Mouse (Mus musculus): Measurements from ENCODE around the gene Acaca. TPM values are rescaled to one million over a fixed set of nuclear protein-coding genes. Genes with fewer than 3 reads are reported as not detected.

The Acaca gene
- polyA plus RNA-seq (2016; fragmentation: Nextera tagmentation; extraction: Ambion mirVana): 24.8 and 26.4 TPM in 2 replicates

DNA sequence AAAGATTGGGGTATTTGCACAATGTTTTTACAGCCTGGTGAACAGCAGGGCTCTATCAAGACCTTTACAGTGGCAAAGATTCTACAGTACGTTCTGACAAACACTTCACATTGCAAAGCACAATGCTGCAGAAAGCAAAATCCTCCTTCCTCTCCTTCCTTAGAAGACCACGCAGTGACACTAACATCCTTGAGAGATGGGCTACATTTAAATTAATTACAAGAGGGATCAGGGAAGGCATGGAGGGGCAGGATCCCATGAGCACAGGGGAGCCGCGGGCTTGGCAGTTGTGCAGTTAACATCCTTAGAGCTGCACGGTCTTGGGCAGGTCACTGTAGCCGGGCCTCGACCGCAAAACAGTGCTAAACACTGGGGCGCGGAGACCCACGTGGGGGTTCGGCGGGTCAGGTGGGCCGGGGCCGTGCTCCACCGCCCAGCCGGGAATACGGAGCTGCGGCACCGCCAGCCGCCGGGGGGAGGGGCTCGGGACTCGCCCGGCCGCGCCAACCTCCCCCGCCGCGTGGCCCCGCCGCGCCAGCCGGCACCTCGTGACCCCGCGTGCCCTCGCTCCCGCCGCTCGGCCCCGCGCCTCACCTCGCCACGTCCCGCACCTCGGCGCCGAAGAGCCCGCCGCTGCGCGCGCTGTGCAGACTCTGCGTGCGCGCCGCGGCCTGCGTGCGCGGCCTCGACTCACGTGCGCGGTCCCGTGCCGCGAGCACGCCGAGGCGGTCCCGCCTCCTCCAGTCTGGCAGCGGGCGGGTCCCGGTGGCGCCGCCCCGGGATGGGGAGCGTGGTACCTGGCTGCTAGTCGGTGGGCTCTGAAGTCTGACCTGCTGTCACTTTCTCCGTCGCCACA lies at the start of gene Acaca, which contains the start of gene Tada2a:
Gene Acaca (plus strand): TSS at position 730 of the 856 bp plus-strand sequence.
Gene Tada2a (minus strand): TSS at position 658 of the 856 bp plus-strand sequence.
- ATAC-seq (ENCODE audit: insufficient number of reproducible peaks, insufficient read depth, low FRiP score, low TSS enrichment): peak; percentile 75
- no peaks in the 10 kb centered on the region for H3K27me3 ChIP-seq
- peak within 1 kb of the TSS; percentile 87 for H3K9ac ChIP-seq
- H3K27ac ChIP-seq: peak within 1 kb of the TSS; percentile 46; the same call in 1 of the 2 replicates
- H3K36me3 ChIP-seq: peaks cover 28% of the 10 kb centered on the region
- H3K9me3 ChIP-seq: no peaks in the 10 kb centered on the region
- peak within 1 kb of the TSS; percentile 71 for H3K4me2 ChIP-seq (replicated peaks)
- 0 out of 2 replicates have a peak, but pooled peaks cover 3% of the 10 kb centered on the region for H3K4me1 ChIP-seq
- peak within 1 kb of the TSS; percentile 77 for H3K4me3 ChIP-seq
- under 1% methylated on average over 64 of the region's 83 CpGs for WGBS

DNA sequence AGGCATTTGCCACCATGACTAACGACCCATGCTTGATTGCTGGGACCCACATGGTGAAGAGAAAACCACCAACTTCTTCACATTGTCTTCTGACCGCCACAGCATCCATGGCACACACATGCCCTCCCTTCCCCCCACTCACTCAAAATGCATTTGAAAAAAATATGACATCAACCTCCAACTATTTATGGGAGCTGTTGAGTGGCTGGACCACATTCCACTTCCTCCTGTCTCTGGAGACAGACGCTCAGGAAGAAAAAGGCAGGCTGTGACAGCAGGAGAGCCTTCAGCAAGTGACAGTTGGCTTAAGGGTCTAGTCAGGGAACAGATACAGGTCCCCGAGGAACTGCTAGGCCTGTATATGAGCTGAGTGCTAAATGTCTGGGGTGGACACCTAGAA lies 49.6 kb upstream of the Acaca start:
- H3K4me2 ChIP-seq (replicated peaks): no peak overlapping the region
- ATAC-seq (ENCODE audit: insufficient number of reproducible peaks, insufficient read depth, low FRiP score, low TSS enrichment): no peak
- peaks cover 28% of the 10 kb centered on the region for H3K36me3 ChIP-seq
- 80% methylated on average over 4 of the region's 4 CpGs for WGBS
- H3K27me3 ChIP-seq: no peaks in the 10 kb centered on the region
- no peaks in the 10 kb centered on the region for H3K9me3 ChIP-seq
- no peak overlapping the region for H3K4me3 ChIP-seq
- no peak overlapping the region for H3K9ac ChIP-seq
- H3K4me1 ChIP-seq: no peaks in the 10 kb centered on the region
- H3K27ac ChIP-seq: no peak overlapping the region

DNA sequence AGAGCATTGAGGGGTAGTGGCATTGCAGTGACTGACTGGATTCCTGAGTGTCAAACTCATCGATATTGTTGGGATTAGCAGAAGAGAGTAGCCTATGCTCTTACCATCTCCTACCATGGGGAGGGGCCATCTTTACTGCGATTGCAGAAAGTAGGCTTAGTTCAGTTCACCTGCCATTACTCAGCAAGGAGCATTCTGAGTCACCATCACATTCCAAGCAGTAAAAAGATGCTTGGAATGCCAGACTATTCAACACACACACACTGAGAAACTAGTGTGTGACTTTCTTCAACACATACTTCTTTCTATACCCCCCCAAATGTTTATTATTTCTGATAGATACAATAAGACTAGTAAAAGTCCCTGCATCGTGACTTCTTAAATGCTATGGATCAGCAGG lies 49.1 kb upstream of the Acaca start:
- H3K9me3 ChIP-seq: no peaks in the 10 kb centered on the region
- H3K27me3 ChIP-seq: no peaks in the 10 kb centered on the region
- no peak overlapping the region for H3K4me2 ChIP-seq (replicated peaks)
- H3K4me3 ChIP-seq: no peak overlapping the region
- H3K36me3 ChIP-seq: peaks cover 28% of the 10 kb centered on the region
- no peak overlapping the region for H3K27ac ChIP-seq
- no peaks in the 10 kb centered on the region for H3K4me1 ChIP-seq
- WGBS: 88% methylated on average over 3 of the region's 3 CpGs
- no peak for ATAC-seq (ENCODE audit: insufficient number of reproducible peaks, insufficient read depth, low FRiP score, low TSS enrichment)
- no peak overlapping the region for H3K9ac ChIP-seq

DNA sequence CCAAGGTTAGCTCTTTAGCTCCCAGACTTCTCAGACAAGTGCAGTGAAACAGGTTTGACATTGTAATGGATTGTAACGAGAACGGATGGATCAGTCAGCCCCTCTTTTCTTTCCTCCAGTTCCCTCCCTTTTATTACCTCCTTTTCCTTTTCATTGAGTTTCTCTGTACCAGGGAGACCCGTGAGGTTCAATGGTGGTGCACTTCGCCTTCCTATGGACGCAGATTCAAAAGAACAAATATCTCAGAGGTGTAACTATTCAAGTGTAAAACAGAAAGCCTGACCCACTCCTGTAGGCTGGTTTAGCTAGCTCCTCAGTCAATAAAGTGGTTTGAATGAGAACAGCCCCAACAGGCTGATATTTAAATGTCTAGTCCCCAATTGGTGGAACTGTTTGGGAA lies 47.6 kb upstream of the Acaca start:
- Histone ChIP-seq H3K4me2 (replicated peaks) (no peak overlapping the region), H3K36me3 (peaks cover 35% of the 10 kb centered on the region), H3K4me1 (no peaks in the 10 kb centered on the region), H3K4me3 (no peak overlapping the region), H3K27me3 (no peaks in the 10 kb centered on the region), H3K9me3 (no peaks in the 10 kb centered on the region), H3K9ac (no peak overlapping the region), H3K27ac (no peak overlapping the region)
- 90% methylated on average over 5 of the region's 5 CpGs for WGBS
- ATAC-seq (ENCODE audit: insufficient number of reproducible peaks, insufficient read depth, low FRiP score, low TSS enrichment): no peak

DNA sequence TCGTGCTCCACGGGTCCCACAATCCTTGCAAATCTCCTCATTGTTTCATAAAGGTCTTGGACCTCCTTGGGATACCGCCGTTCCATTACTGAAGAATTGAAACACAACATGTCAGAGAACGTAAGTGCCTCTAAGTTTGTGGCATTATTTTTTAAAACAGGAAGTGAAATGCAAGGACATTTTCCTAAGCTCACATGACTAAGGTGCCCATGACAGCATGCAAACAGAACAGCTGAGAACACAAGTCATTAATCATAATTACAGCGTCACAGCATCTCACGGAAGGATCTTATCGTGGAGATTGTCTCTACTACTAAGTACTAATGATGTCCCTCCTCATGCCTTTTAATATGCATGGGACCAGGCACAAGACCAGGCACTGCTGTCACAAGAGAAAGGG lies 38.9 kb upstream of the Acaca start:
- Histone ChIP-seq H3K9me3 (no peaks in the 10 kb centered on the region), H3K9ac (no peak overlapping the region), H3K4me1 (no peaks in the 10 kb centered on the region), H3K27ac (no peak overlapping the region), H3K36me3 (peaks cover 39% of the 10 kb centered on the region), H3K4me3 (no peak overlapping the region), H3K27me3 (no peaks in the 10 kb centered on the region), H3K4me2 (replicated peaks) (no peak overlapping the region)
- ATAC-seq (ENCODE audit: insufficient number of reproducible peaks, insufficient read depth, low FRiP score, low TSS enrichment): no peak
- 91% methylated on average over 8 of the region's 8 CpGs for WGBS

DNA sequence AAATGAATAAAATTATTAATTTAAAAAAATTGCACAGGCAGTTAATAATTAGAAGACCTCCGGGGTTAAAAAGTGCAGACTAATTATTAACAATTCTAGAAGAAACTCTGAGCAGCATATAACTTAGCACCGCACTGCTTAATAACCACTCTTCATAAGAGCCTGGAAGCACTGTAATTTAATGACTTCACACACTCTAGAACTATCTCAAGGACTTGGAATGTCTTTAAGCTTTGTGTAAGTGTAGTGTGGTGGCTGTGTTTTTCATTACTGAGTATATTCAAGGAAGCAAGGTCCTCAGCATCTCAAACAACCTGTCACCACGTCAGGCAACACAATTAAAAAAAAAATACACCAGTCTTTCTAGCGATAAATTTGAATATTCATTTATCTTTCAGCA lies 34.4 kb upstream of the Acaca start:
- no peaks in the 10 kb centered on the region for H3K4me1 ChIP-seq
- WGBS: 89% methylated on average over 4 of the region's 4 CpGs
- H3K27me3 ChIP-seq: no peaks in the 10 kb centered on the region
- no peak overlapping the region for H3K4me3 ChIP-seq
- peaks cover 37% of the 10 kb centered on the region for H3K36me3 ChIP-seq
- ATAC-seq (ENCODE audit: insufficient number of reproducible peaks, insufficient read depth, low FRiP score, low TSS enrichment): no peak
- H3K9ac ChIP-seq: no peak overlapping the region
- H3K27ac ChIP-seq: no peak overlapping the region
- no peak overlapping the region for H3K4me2 ChIP-seq (replicated peaks)
- H3K9me3 ChIP-seq: no peaks in the 10 kb centered on the region

DNA sequence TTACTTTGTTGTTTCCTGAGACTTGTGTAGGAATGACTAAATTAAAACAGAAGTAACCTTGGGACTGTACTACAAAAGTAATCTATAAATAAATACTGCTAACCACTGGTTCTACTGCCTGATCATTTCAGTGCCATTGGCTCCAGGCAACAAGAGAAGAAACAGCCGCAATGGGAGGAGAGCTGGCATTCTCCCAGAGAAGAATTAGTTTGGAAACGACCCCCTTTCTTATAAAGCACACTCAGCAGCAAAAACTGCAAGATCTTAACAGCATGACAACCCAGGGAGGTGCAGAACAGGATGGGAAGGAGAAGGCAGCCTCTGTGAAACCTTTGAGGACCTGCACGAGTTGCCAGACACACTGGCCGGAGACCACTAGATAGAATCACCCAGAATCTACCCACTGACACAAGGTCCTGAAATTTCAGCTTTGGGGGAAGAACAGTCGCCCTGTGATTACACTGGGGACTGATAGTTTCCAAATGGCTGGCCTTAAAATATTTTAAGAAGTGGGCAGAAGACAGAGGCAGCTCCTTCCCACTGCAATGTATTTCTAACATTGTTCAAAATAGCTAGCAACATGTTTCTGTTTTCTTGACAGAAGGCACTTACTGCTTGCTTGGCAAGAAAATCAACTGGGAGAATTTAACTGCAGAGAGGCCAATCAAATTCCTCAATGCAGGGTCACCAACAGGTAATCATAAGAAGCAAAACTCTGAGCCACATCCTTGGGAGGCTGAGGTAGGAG lies 32.0 kb upstream of the Acaca start:
- WGBS: 79% methylated on average over 5 of the region's 5 CpGs
- Histone ChIP-seq H3K27me3 (no peaks in the 10 kb centered on the region), H3K4me1 (no peaks in the 10 kb centered on the region), H3K4me3 (no peak overlapping the region), H3K9ac (no peak overlapping the region), H3K4me2 (replicated peaks) (no peak overlapping the region), H3K9me3 (no peaks in the 10 kb centered on the region), H3K27ac (no peak overlapping the region), H3K36me3 (peaks cover 47% of the 10 kb centered on the region)
- ATAC-seq (ENCODE audit: insufficient number of reproducible peaks, insufficient read depth, low FRiP score, low TSS enrichment): no peak

DNA sequence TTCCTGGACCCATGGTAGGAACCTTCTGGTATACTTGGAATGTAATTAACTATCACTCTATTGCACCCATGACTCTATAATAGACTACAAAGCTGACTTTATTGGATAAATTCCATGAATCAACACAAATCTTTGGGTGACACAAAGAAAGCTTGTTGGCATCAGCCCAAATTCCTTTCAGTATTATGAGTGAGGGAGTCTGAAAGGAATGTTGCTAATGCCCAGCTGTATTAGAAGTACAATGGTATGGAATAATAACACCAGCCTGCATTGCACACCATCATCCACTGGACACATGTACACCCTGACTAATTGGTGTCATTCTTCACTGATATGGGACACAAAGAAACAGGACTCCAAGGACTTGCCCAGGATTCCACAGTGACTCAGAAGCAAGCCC lies 28.3 kb upstream of the Acaca start:
- Histone ChIP-seq H3K4me2 (replicated peaks) (no peak overlapping the region), H3K4me1 (no peaks in the 10 kb centered on the region), H3K27ac (no peak overlapping the region), H3K9ac (no peak overlapping the region), H3K9me3 (no peaks in the 10 kb centered on the region), H3K4me3 (no peak overlapping the region), H3K27me3 (no peaks in the 10 kb centered on the region), H3K36me3 (peaks cover 67% of the 10 kb centered on the region)
- ATAC-seq (ENCODE audit: insufficient number of reproducible peaks, insufficient read depth, low FRiP score, low TSS enrichment): no peak

DNA sequence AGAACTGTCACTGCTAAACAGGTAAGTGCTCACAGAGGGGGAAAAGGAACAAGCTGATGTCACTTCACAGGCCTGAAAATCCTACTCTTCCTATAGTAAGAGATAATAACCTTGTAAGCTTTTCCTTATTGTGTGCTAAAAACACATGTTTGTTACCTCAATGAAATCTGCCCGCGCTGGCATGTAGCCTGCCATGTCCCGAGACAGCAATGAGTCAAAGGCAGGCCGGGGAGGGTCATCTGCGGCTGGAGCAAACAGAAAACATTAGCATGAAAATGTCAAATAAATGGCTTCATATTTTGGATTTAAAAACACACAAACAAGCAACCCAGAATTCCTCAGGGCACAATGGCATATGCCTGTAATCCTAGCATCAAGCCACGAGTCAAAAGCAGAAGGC lies 25.4 kb upstream of the Acaca start:
- H3K4me3 ChIP-seq: no peak overlapping the region
- peaks cover 80% of the 10 kb centered on the region for H3K36me3 ChIP-seq
- H3K27ac ChIP-seq: no peak overlapping the region
- H3K27me3 ChIP-seq: no peaks in the 10 kb centered on the region
- ATAC-seq (ENCODE audit: insufficient number of reproducible peaks, insufficient read depth, low FRiP score, low TSS enrichment): no peak
- H3K9ac ChIP-seq: no peak overlapping the region
- 93% methylated on average over 6 of the region's 6 CpGs for WGBS
- H3K9me3 ChIP-seq: no peaks in the 10 kb centered on the region
- H3K4me1 ChIP-seq: no peaks in the 10 kb centered on the region
- H3K4me2 ChIP-seq (replicated peaks): no peak overlapping the region

DNA sequence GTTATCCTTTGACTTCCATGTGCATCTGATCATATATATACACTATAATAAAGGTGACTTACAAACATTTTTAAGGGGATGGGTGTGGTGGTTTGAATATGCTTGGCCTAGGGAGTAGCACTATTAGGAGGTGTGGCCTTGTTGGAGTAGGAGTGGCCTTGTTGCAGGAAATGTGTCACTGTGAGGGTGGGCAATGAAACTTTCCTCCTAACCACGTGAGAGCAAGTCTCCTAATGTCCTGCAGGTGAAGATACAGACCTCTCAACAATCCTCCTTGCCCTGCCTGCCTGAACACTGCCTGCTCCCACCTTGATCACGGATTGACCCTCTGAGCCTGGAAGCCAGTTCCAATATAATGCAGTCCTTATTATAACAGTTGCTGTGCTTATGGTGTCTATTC lies 22.3 kb upstream of the Acaca start:
- 63% methylated on average over 2 of the region's 2 CpGs for WGBS
- H3K36me3 ChIP-seq: peaks cover 77% of the 10 kb centered on the region
- no peak for ATAC-seq (ENCODE audit: insufficient number of reproducible peaks, insufficient read depth, low FRiP score, low TSS enrichment)

DNA sequence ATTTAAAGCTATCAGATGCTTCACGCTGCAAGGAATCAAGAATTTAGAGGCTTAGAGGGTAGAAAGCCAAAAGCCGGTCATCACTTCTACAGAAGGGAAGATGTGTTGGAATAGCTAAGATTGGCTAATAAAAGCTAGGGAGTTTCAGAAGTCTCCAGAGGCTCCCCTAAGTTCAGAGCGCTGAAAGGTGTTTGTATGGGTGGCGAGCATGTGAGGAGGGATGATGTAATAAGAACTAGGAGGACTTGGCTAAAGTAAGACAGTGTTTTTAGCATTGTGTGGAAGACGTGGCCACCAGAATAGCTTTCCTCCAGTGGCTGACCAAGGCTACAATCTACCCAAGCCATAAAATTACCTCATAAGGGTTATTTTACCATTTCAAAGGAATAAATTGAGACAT lies 15.8 kb upstream of the Acaca start:
- H3K9me3 ChIP-seq: no peaks in the 10 kb centered on the region
- no peaks in the 10 kb centered on the region for H3K4me1 ChIP-seq
- no peak overlapping the region for H3K27ac ChIP-seq
- WGBS: 91% methylated on average over 5 of the region's 5 CpGs
- no peak for ATAC-seq (ENCODE audit: insufficient number of reproducible peaks, insufficient read depth, low FRiP score, low TSS enrichment)
- H3K36me3 ChIP-seq: peaks cover 60% of the 10 kb centered on the region
- H3K4me3 ChIP-seq: no peak overlapping the region
- no peak overlapping the region for H3K9ac ChIP-seq
- no peak overlapping the region for H3K4me2 ChIP-seq (replicated peaks)
- H3K27me3 ChIP-seq: no peaks in the 10 kb centered on the region

More for the DNA sequence above, 22.3 kb upstream of the Acaca start:
- Histone ChIP-seq H3K4me3 (no peak overlapping the region), H3K4me1 (no peaks in the 10 kb centered on the region), H3K4me2 (replicated peaks) (no peak overlapping the region), H3K9me3 (no peaks in the 10 kb centered on the region), H3K27me3 (no peaks in the 10 kb centered on the region), H3K27ac (no peak overlapping the region), H3K9ac (no peak overlapping the region)

DNA sequence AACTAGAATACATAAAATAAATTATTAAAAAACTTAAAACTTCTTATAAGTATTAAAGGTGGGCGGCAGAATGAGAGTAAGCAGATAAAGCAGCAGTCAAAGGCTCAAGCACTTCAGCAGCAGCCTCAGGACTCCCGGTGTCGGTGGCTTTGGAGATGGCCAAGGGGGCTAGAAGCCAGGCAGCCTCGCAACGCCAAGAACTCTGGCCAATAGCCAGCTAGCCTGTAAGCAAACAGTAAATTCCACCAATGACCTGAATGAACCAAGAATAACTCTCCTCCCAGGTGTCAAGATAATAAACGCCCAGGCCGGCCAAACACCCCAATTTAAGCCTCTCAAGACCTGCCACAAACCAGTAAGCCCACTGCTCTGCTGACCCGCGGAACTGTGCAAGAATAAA lies 13.8 kb upstream of the Acaca start:
- peaks cover 65% of the 10 kb centered on the region for H3K36me3 ChIP-seq
- no peak overlapping the region for H3K9ac ChIP-seq
- 85% methylated on average over 9 of the region's 9 CpGs for WGBS
- H3K4me1 ChIP-seq: no peaks in the 10 kb centered on the region
- H3K27me3 ChIP-seq: no peaks in the 10 kb centered on the region
- no peaks in the 10 kb centered on the region for H3K9me3 ChIP-seq
- no peak overlapping the region for H3K4me2 ChIP-seq (replicated peaks)
- H3K4me3 ChIP-seq: no peak overlapping the region
- H3K27ac ChIP-seq: no peak overlapping the region
- ATAC-seq (ENCODE audit: insufficient number of reproducible peaks, insufficient read depth, low FRiP score, low TSS enrichment): no peak

Measured in embryonic facial prominence, embryonic 12.5 days (tissue).